Mouse (Mus musculus) activated CD4-positive, CD25-positive, alpha-beta regulatory T cell, adult 9 weeks (primary cell): ENCODE data around the gene Faah. TPM values are rescaled to one million over a fixed set of nuclear protein-coding genes. Genes with fewer than 3 reads are reported as not detected.

Source experiments
- polyA plus RNA-seq: library from polyadenylated mRNA; unstranded; fragments of 100-300 nt; shearing (Covaris generic); gene quantifications from one replicate; pipeline ENCODE4 v1.2.1, GENCODE M21; 2017

Gene Faah
- 129 TPM for polyA plus RNA-seq

DNA sequence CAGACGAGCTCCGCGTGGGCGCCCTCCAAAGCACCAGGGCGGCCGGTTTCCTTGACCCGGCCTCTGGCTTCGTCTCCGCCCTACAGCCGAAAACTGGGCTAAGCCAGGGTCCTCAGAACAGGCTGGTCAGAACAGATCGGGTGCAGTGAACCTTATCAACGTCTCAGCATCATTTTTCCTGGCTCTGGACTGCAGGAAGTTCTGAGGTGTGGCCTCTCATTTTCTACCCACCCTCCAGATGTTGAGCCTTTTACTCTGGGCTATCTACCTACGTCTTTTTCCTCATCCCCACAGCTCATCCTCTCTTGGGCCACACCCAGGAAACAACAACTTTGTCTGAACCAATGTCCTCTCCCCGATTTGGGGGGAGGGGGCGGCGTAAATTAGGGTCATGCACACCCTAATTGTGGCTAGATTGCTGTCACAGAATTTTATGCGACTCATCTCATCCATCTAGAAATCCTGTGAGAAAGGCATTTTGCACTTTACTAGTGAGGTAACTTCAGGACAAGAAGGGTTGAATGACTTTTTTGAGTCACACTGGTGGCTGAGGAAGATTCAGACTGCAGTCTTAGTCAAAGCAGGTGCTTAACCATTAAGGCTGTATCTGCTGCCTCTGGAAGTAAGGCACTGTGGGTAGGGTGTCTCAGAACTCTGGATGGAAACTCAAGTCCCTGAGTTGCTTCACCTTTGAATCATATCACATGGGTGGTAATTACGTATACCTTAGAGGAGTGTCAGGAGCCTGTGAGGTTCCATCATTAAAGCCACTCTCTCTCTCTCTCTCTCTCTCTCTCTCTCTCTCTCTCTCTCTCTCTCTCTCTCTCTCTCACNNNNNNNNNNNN lies at the start of gene Faah:
Faah (minus strand) TSS at position 25 of the 845 bp plus-strand sequence.

DNA sequence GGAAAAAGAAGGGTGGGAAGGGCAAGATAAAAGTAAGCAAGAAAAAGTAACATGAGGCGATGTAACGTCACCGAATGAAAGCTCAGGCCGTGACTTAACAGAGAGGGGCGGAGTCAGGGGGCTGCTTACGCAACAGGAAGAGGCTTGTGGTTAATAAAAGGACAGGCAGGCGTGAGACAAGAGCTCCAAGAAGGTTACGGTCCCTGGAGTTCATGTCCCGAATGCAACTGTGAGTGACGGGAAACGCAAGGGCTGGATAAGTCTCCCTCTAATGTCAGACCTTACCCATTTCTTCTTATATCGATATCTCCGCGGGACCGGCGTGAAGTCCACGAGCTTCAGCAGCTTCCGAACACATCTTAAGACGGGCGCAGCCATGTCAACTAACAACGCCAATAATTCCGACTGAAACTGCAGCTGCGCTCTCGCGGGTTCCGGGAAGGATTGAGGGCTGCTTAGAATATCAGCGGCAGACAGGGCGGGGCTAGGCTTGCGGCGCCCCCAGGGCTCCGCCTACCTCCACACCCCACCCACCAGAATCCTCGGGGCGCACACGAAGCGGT lies 35.8 kb upstream of the Faah start, which contains the start of gene Nsun4:
Nsun4 (minus strand) TSS at position 478 of the 563 bp plus-strand sequence.

DNA sequence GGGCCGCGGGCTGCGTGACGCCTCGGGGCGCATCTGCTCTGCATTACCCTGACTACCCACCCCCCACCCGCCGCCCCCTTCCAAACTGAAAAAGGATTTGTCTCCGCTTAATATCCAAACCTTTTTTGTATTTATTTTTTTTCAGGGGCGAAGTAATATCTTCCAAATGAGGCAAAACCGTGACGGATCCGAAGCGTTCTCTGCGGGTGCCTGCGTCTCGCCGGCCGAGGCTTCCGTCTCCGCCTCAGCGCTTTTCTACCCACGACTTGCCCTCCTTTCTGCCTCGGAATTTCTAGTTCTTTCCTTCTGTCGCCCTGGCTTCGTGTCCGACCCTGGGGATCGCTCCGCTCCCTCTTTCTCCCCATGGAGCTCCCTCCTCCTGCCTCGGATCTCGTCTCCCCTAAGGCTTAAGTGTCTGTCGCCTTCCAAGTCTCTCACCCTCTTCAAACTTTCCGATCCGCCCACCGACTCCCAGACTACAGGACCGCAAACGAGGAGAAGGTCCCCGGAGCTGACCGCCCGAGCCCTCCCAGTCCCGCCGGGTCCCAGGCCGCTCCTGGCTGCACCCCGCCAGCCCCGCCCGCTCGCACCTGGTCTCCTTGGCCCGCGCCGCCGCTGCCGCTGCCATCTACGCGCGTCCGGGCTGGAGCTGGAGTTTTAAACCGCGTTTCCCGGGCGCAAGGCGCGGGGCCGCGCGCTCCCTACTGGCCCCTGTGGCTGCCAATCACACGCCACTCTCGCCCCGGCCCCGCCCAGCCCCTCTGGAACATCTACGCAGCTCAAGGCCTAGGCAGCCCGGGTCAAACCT lies 78.2 kb downstream of the Faah start, which contains the start of gene Dmbx1:
Dmbx1 (minus strand) TSS at position 632 of the 808 bp plus-strand sequence.

Other genes with a start within 250 kb of the Faah start
- gene Tex38, start 236.9 kb downstream of the Faah start, polyA plus RNA-seq: not detected
- gene Atpaf1, start 233.1 kb downstream of the Faah start, polyA plus RNA-seq: 27.1 TPM
- gene Mob3c, start 189.8 kb downstream of the Faah start, polyA plus RNA-seq: 28.4 TPM
- 70.6 TPM for gene Mknk1, start 178.7 kb downstream of the Faah start, polyA plus RNA-seq
- not detected for gene Kncn, start 133.5 kb downstream of the Faah start, polyA plus RNA-seq
- gene 6430628N08Rik, start 127.3 kb downstream of the Faah start, polyA plus RNA-seq: not detected
- not detected for gene Dmbx1, start 78.0 kb downstream of the Faah start, polyA plus RNA-seq
- 33.5 TPM for gene Nsun4, start 36.0 kb upstream of the Faah start, polyA plus RNA-seq
- 526 TPM for gene Uqcrh, start 57.1 kb upstream of the Faah start, polyA plus RNA-seq
- 45.9 TPM for gene Lrrc41, start 57.3 kb upstream of the Faah start, polyA plus RNA-seq
- gene Rad54l, start 105.8 kb upstream of the Faah start, polyA plus RNA-seq: 6.5 TPM
- 8.0 TPM for gene Pomgnt1, start 105.9 kb upstream of the Faah start, polyA plus RNA-seq
- 0.83 TPM for gene Lurap1, start 133.4 kb upstream of the Faah start, polyA plus RNA-seq
- not detected for gene Tspan1, start 149.7 kb upstream of the Faah start, polyA plus RNA-seq
- not detected for gene 1700042G07Rik, start 155.4 kb upstream of the Faah start, polyA plus RNA-seq
- gene Gm49337, start 155.5 kb upstream of the Faah start, polyA plus RNA-seq: not detected
- gene Pik3r3, start 203.7 kb upstream of the Faah start, polyA plus RNA-seq: 6.1 TPM